Mouse (Mus musculus) ovary, postnatal 14 days (tissue): ENCODE data around the gene Maml2.

ENCODE experiments used
- DNase-seq: peaks from one replicate; pipeline ENCODE4 v3.0.0; 2022; ENCODE audit warnings: low spot score

Maml2 gene

GRCm38 (mm10) chr9:13297668-13298512 lies at the start of gene Maml2:
Maml2 (plus strand) TSS chr9:13297957.
- DNase-seq, result peak; percentile 25

- no peak for DNase-seq
Measured at GRCm38 (mm10) chr9:13248104-13248503, 49.7 kb upstream of the Maml2 start.

GRCm38 (mm10) chr9:13251251-13251650 lies 46.5 kb upstream of the Maml2 start:
- DNase-seq, result no peak

- no peak for DNase-seq
Measured at GRCm38 (mm10) chr9:13256726-13257125, 41.0 kb upstream of the Maml2 start.

- no peak for DNase-seq
Measured at GRCm38 (mm10) chr9:13258173-13258572, 39.6 kb upstream of the Maml2 start.

GRCm38 (mm10) chr9:13260980-13261379 lies 36.8 kb upstream of the Maml2 start:
- DNase-seq, result no peak

GRCm38 (mm10) chr9:13273219-13273618 lies 24.5 kb upstream of the Maml2 start:
- no peak for DNase-seq

GRCm38 (mm10) chr9:13287482-13287881 lies 10.3 kb upstream of the Maml2 start:
- no peak for DNase-seq

GRCm38 (mm10) chr9:13296274-13297121 lies 1.3 kb upstream of the Maml2 start:
- DNase-seq, result peak; percentile 81

GRCm38 (mm10) chr9:13297122-13297667 lies 562 bp upstream of the Maml2 start:
- DNase-seq, result no peak

- no peak for DNase-seq
Measured at GRCm38 (mm10) chr9:13298513-13298878, 739 bp downstream of the Maml2 start.

- DNase-seq, result no peak
Measured at GRCm38 (mm10) chr9:13299190-13299589, 1.4 kb downstream of the Maml2 start.

- no peak for DNase-seq
Measured at GRCm38 (mm10) chr9:13300041-13300441, 2.3 kb downstream of the Maml2 start.

- DNase-seq, result no peak
Measured at GRCm38 (mm10) chr9:13300891-13301782, 3.4 kb downstream of the Maml2 start.

GRCm38 (mm10) chr9:13302183-13302825 lies 4.5 kb downstream of the Maml2 start:
- DNase-seq, result no peak

GRCm38 (mm10) chr9:13303099-13303771 lies 5.5 kb downstream of the Maml2 start:
- DNase-seq, result no peak

GRCm38 (mm10) chr9:13303976-13304375 lies 6.2 kb downstream of the Maml2 start:
- DNase-seq, result peak; percentile 26

- no peak for DNase-seq
Measured at GRCm38 (mm10) chr9:13306471-13306870, 8.7 kb downstream of the Maml2 start.

- no peak for DNase-seq
Measured at GRCm38 (mm10) chr9:13307226-13307625, 9.5 kb downstream of the Maml2 start.

- DNase-seq, result no peak
Measured at GRCm38 (mm10) chr9:13308718-13309117, 11.0 kb downstream of the Maml2 start.

GRCm38 (mm10) chr9:13309807-13310206 lies 12.1 kb downstream of the Maml2 start:
- no peak for DNase-seq
